Comparison of ENCODE assay signal across 24 mouse cellular contexts in genomic region chr13:115067324-115067967, GRCm38 (mm10).
"Had no signal": no experiment of that assay in that cellular context is flagged by ENCODE, and none has a peak within 500 bp of the region (broad histone marks: within the 10 kb centered on the region; RNA-seq: fewer than 3 reads in every experiment).

No protein-coding gene starts in this region.

- H3K4me3 ChIP-seq: gastrocnemius, adult 2 months; heart, embryonic 10.5 days; heart, embryonic 12.5 days; hindbrain, embryonic 10.5 days; hindbrain, embryonic 12.5 days; intestine, embryonic 15.5 days; layer of hippocampus, adult 2 months; left cerebral cortex, adult 2 months; limb, embryonic 10.5 days; limb, embryonic 12.5 days; liver, embryonic 12.5 days had no signal

- H3K36me3 ChIP-seq: heart, embryonic 10.5 days; hindbrain, embryonic 10.5 days; hindbrain, embryonic 12.5 days; intestine, embryonic 15.5 days; limb, embryonic 10.5 days; limb, embryonic 12.5 days; liver, embryonic 12.5 days had no signal

- H3K4me1 ChIP-seq: heart, embryonic 10.5 days; hindbrain, embryonic 10.5 days; hindbrain, embryonic 12.5 days; intestine, embryonic 15.5 days; limb, embryonic 10.5 days; limb, embryonic 12.5 days; liver, embryonic 12.5 days had no signal

- H3K27ac ChIP-seq: gastrocnemius, adult 2 months; heart, embryonic 10.5 days; hindbrain, embryonic 10.5 days; hindbrain, embryonic 12.5 days; hindbrain, embryonic 14.5 days; intestine, embryonic 15.5 days; layer of hippocampus, adult 2 months; left cerebral cortex, adult 2 months; limb, embryonic 10.5 days; limb, embryonic 12.5 days; liver, embryonic 12.5 days; liver, embryonic 14.5 days had no signal

- DNase-seq: gastrocnemius, adult 2 months; gastrocnemius, postnatal 10 days; gastrocnemius, postnatal 25 days; heart, adult 18-20 months; heart, postnatal 10 days; heart, postnatal 4 days; kidney, postnatal 25 days; liver; lung, adult 2 months had no signal

- H3K4me2 ChIP-seq: heart, embryonic 12.5 days; hindbrain, embryonic 12.5 days; hindbrain, embryonic 14.5 days; intestine, embryonic 15.5 days; limb, embryonic 12.5 days; liver, embryonic 12.5 days had no signal

- H3K9me3 ChIP-seq: heart, embryonic 10.5 days; heart, embryonic 12.5 days; hindbrain, embryonic 10.5 days; hindbrain, embryonic 12.5 days; intestine, embryonic 15.5 days; limb, embryonic 10.5 days; limb, embryonic 12.5 days; liver, embryonic 12.5 days had no signal

- H3K9ac ChIP-seq: heart, embryonic 12.5 days; hindbrain, embryonic 12.5 days; hindbrain, embryonic 14.5 days; intestine, embryonic 15.5 days; limb, embryonic 12.5 days; liver, embryonic 12.5 days; liver, embryonic 14.5 days had no signal

- H3K27me3 ChIP-seq: heart, embryonic 12.5 days; hindbrain, embryonic 12.5 days; intestine, embryonic 15.5 days; limb, embryonic 12.5 days; liver, embryonic 12.5 days had no signal

- ATAC-seq: hindbrain, embryonic 16.5 days; inflammation-experienced regulatory T-cells, adult 6 months; intestine, embryonic 15.5 days; intestine, postnatal 0 days; liver, embryonic 12.5 days had no signal
